Mouse (Mus musculus): ENCODE data around the gene Vapa. TPM values are rescaled to one million over a fixed set of nuclear protein-coding genes. Genes with fewer than 3 reads are reported as not detected.

The Vapa gene
- polyA plus RNA-seq, 1 experiment from 2014 or later: 298 TPM

DNA sequence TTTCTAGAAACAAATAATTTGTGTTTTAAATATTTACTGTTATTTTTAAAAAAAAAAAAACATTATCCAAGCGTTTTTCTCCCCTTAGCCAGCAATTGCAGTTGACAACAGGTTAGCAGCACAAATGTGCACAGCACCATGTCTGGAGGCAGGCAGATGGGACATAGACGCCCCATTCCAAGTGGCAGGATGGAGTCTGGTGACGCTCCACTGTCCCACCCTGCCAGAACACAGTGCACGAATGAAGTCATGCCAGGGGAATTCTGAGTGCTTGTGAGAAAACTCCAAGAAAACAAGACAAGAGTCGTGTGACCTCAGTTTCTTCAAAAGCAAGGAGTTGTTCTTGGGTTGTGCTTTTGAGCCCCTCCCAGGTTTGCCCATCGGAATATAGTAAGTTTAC lies 50.0 kb downstream of the Vapa start:
- Histone ChIP-seq H3K4me1 (ENCODE audit: control insufficient read depth, insufficient read depth, low read length) (no peaks in the 10 kb centered on the region), H3K27me3 (ENCODE audit: control insufficient read depth, insufficient read depth, low read length) (no peaks in the 10 kb centered on the region), H3K4me3 (ENCODE audit: low read depth, low read length) (no peak overlapping the region), H3K9ac (replicated peaks; ENCODE audit: low read depth, low read length) (no peak overlapping the region), H3K9me3 (ENCODE audit: control insufficient read depth, low read length) (no peaks in the 10 kb centered on the region), H3K27ac (ENCODE audit: low read depth, low read length) (no peak overlapping the region), H3K4me2 (ENCODE audit: low read depth, low read length) (no peak overlapping the region), H3K36me3 (ENCODE audit: control insufficient read depth, insufficient read depth, low read length) (no peaks in the 10 kb centered on the region)
- ATAC-seq (ENCODE audit: low read depth): no peak
- 65% methylated on average over 6 of the region's 6 CpGs for WGBS

DNA sequence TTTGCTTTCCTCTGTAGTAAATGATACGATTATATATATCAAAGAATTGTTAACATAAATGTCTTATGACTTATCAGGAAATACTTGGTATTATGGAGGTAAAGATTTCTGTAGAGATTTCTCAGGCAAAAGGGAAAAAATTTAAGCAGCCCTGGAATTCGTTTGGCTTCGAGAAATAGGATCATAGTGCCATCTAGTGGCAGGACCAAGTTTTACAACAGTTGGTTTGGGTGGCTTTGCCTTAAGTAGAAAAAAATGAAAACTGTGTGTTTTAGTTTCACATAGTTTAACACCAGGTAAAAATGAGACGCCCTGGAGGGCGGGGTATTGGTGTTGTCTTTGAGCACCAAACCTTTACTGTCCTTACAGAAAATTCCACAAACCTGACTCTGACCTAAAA lies 50.6 kb downstream of the Vapa start:
- H3K9ac ChIP-seq (replicated peaks; ENCODE audit: low read depth, low read length): no peak overlapping the region
- H3K9me3 ChIP-seq (ENCODE audit: control insufficient read depth, low read length): no peaks in the 10 kb centered on the region
- H3K4me2 ChIP-seq (ENCODE audit: low read depth, low read length): no peak overlapping the region
- no peak for ATAC-seq (ENCODE audit: low read depth)
- no peak overlapping the region for H3K27ac ChIP-seq (ENCODE audit: low read depth, low read length)
- H3K4me3 ChIP-seq (ENCODE audit: low read depth, low read length): no peak overlapping the region
- no peaks in the 10 kb centered on the region for H3K4me1 ChIP-seq (ENCODE audit: control insufficient read depth, insufficient read depth, low read length)
- H3K27me3 ChIP-seq (ENCODE audit: control insufficient read depth, insufficient read depth, low read length): no peaks in the 10 kb centered on the region
- 5% methylated on average over 5 of the region's 5 CpGs for WGBS
- no peaks in the 10 kb centered on the region for H3K36me3 ChIP-seq (ENCODE audit: control insufficient read depth, insufficient read depth, low read length)

DNA sequence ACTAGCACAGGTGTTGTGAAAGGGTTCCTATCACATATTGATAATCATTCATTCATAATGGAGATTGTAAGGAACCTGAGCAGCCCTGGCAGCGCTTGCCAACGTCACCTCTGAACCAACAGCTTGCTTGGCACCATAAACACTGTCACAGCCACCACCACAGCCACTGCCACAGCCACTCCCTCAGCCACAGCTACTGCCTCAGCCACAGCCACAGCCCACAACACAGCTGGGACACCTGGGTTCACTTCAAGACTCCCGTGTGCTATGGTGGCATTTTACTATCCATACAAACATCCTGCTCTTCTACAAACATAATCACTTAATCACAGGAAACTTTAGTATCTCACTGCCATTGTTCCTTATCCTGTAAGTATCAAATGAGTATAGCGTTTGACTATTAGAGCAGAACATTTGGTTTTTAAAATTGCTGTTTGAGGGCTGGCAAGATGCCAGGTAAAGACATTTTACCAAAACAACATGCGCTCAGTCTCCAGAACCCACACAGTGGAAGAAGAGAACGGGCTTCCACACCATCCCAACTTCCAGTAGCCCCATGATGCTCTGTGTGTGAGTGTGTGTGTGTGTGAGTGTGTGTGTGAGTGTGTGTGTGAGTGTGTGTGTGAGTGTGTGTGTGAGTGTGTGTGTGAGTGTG lies 51.9 kb downstream of the Vapa start:
- Histone ChIP-seq H3K27me3 (ENCODE audit: control insufficient read depth, insufficient read depth, low read length) (no peaks in the 10 kb centered on the region), H3K4me2 (ENCODE audit: low read depth, low read length) (no peak overlapping the region), H3K36me3 (ENCODE audit: control insufficient read depth, insufficient read depth, low read length) (no peaks in the 10 kb centered on the region), H3K27ac (ENCODE audit: low read depth, low read length) (no peak overlapping the region), H3K9me3 (ENCODE audit: control insufficient read depth, low read length) (no peaks in the 10 kb centered on the region), H3K9ac (replicated peaks; ENCODE audit: low read depth, low read length) (no peak overlapping the region), H3K4me3 (ENCODE audit: low read depth, low read length) (no peak overlapping the region), H3K4me1 (ENCODE audit: control insufficient read depth, insufficient read depth, low read length) (no peaks in the 10 kb centered on the region)
- no peak for ATAC-seq (ENCODE audit: low read depth)
- 76% methylated on average over 6 of the region's 6 CpGs for WGBS

DNA sequence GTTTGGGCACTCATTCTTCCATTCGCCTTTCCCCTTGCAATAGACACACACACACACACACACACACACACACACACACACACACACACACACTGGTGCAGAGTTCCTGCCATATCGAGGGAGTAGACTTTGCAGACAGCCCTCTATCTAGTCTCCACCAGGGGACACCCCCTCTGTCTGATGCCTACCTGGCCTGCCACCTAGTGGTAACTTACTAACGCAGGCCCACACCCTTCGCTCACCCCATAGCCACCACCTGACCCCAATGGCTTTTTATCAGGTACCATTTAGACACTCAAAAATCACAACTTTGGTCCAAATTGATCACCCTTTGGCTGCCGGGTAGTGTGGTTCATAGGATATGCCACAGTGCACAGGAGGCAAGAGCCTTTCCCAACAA lies 54.1 kb downstream of the Vapa start:
- Histone ChIP-seq H3K36me3 (ENCODE audit: control insufficient read depth, insufficient read depth, low read length) (no peaks in the 10 kb centered on the region), H3K27me3 (ENCODE audit: control insufficient read depth, insufficient read depth, low read length) (no peaks in the 10 kb centered on the region), H3K4me1 (ENCODE audit: control insufficient read depth, insufficient read depth, low read length) (no peaks in the 10 kb centered on the region), H3K4me3 (ENCODE audit: low read depth, low read length) (no peak overlapping the region), H3K9ac (replicated peaks; ENCODE audit: low read depth, low read length) (no peak overlapping the region), H3K27ac (ENCODE audit: low read depth, low read length) (no peak overlapping the region), H3K9me3 (ENCODE audit: control insufficient read depth, low read length) (no peaks in the 10 kb centered on the region), H3K4me2 (ENCODE audit: low read depth, low read length) (no peak overlapping the region)
- WGBS: 50% methylated on average over 5 of the region's 5 CpGs
- ATAC-seq (ENCODE audit: low read depth): 0 out of 2 replicates have a peak, but pooled peaks have one; percentile 35

DNA sequence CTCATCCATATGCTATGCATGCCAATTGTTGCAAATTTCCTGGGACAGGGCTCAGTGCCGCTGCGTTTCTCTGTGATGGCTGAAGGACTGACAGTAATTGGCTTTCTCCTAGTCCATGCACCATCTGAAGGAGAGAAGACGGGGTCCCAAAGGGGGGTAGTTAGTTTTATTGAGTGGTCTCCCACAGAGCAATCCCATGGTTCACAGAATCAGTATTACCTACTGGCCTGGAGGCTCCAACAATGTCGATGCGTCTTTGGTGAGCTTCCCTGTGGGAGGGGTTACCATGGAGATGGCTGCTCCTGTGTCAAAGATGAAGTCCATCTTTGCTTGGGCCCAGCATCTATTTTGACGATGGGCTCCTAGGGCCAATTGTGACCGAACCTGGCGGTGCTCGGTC lies 54.6 kb downstream of the Vapa start:
- H3K4me2 ChIP-seq (ENCODE audit: low read depth, low read length): no peak overlapping the region
- H3K9ac ChIP-seq (replicated peaks; ENCODE audit: low read depth, low read length): no peak overlapping the region
- no peak overlapping the region for H3K27ac ChIP-seq (ENCODE audit: low read depth, low read length)
- H3K36me3 ChIP-seq (ENCODE audit: control insufficient read depth, insufficient read depth, low read length): no peaks in the 10 kb centered on the region
- H3K27me3 ChIP-seq (ENCODE audit: control insufficient read depth, insufficient read depth, low read length): no peaks in the 10 kb centered on the region
- 52% methylated on average over 9 of the region's 9 CpGs for whole genome bisulfite sequencing
- H3K4me3 ChIP-seq (ENCODE audit: low read depth, low read length): no peak overlapping the region
- no peaks in the 10 kb centered on the region for H3K4me1 ChIP-seq (ENCODE audit: control insufficient read depth, insufficient read depth, low read length)
- H3K9me3 ChIP-seq (ENCODE audit: control insufficient read depth, low read length): no peaks in the 10 kb centered on the region
- ATAC-seq (ENCODE audit: low read depth): 0 out of 2 replicates have a peak, but pooled peaks have one; percentile 50

DNA sequence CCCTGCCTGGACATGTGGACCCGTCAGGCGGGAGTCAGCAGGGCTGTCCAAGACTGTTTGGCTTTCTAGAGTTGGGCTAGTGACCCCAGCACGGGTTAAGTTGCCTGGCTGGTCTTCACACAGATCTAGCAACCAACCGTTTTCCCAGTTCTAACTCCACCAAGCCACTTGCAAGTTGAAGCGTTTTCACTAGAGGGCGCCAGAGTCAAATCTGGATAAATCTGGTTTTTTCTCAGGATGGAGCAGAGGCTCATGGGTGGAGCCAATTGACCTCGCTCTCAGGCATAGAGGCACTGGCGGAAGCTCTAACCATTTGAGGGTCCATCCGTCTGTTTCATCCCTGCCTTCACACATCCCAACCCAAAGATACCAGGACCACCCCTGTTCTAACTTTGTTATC lies 55.1 kb downstream of the Vapa start:
- peak; percentile 47 for ATAC-seq (ENCODE audit: low read depth)
- WGBS: 41% methylated on average over 9 of the region's 9 CpGs

DNA sequence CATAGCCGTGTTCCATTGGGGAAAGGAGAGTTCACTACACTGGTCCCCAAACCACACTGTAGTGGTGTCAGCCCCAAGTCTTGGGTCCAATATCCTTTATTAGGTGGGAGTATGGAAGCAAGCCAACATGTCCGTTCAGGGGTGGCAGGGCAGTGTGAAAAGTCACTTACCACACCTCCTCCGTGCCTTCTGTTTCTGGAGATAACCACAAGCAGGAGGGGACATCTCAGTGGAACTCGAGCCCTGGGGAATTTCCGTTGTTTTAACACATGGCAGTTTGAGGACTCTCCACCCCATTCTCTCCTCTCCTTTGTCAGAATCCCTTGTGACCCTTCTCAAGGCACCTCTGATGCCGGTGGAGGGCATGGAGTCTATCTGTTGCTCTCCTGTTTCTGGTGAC lies 56.1 kb downstream of the Vapa start:
- Histone ChIP-seq H3K4me1 (ENCODE audit: control insufficient read depth, insufficient read depth, low read length) (no peaks in the 10 kb centered on the region), H3K4me3 (ENCODE audit: low read depth, low read length) (no peak overlapping the region), H3K4me2 (ENCODE audit: low read depth, low read length) (no peak overlapping the region), H3K9me3 (ENCODE audit: control insufficient read depth, low read length) (no peaks in the 10 kb centered on the region), H3K27ac (ENCODE audit: low read depth, low read length) (no peak overlapping the region), H3K36me3 (ENCODE audit: control insufficient read depth, insufficient read depth, low read length) (no peaks in the 10 kb centered on the region), H3K27me3 (ENCODE audit: control insufficient read depth, insufficient read depth, low read length) (no peaks in the 10 kb centered on the region), H3K9ac (replicated peaks; ENCODE audit: low read depth, low read length) (no peak overlapping the region)
- ATAC-seq (ENCODE audit: low read depth): no peak
- WGBS: 83% methylated on average over 6 of the region's 6 CpGs

More for the DNA sequence above, 55.1 kb downstream of the Vapa start:
- Histone ChIP-seq H3K9ac (replicated peaks; ENCODE audit: low read depth, low read length) (no peak overlapping the region), H3K36me3 (ENCODE audit: control insufficient read depth, insufficient read depth, low read length) (no peaks in the 10 kb centered on the region), H3K4me2 (ENCODE audit: low read depth, low read length) (no peak overlapping the region), H3K4me1 (ENCODE audit: control insufficient read depth, insufficient read depth, low read length) (no peaks in the 10 kb centered on the region), H3K9me3 (ENCODE audit: control insufficient read depth, low read length) (no peaks in the 10 kb centered on the region), H3K27me3 (ENCODE audit: control insufficient read depth, insufficient read depth, low read length) (no peaks in the 10 kb centered on the region), H3K27ac (ENCODE audit: low read depth, low read length) (no peak overlapping the region), H3K4me3 (ENCODE audit: low read depth, low read length) (no peak overlapping the region)

DNA sequence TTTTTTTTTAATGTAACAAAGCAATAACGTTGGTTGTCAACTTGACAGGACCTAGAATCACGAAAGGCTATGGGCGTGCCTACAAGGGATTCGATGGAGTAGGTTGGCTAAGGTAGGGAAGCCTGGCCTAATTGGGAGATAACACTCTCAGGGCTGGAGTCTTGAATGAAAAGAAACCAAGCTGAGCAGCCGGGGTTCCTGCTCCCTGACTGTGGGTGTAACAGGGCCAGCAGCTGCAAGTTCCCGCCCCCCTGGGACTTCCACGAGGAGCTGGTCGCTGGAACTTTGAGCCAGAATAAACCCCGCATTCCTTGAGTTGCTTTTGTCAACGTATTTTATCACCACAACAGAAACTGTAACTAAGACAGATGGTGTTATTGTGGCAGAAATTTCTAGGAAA lies 56.6 kb downstream of the Vapa start:
- no peak for ATAC-seq (ENCODE audit: low read depth)
- no peak overlapping the region for H3K9ac ChIP-seq (replicated peaks; ENCODE audit: low read depth, low read length)
- 70% methylated on average over 10 of the region's 10 CpGs for WGBS
- no peak overlapping the region for H3K27ac ChIP-seq (ENCODE audit: low read depth, low read length)
- no peaks in the 10 kb centered on the region for H3K4me1 ChIP-seq (ENCODE audit: control insufficient read depth, insufficient read depth, low read length)
- H3K36me3 ChIP-seq (ENCODE audit: control insufficient read depth, insufficient read depth, low read length): no peaks in the 10 kb centered on the region
- no peaks in the 10 kb centered on the region for H3K9me3 ChIP-seq (ENCODE audit: control insufficient read depth, low read length)
- no peak overlapping the region for H3K4me3 ChIP-seq (ENCODE audit: low read depth, low read length)
- no peaks in the 10 kb centered on the region for H3K27me3 ChIP-seq (ENCODE audit: control insufficient read depth, insufficient read depth, low read length)
- H3K4me2 ChIP-seq (ENCODE audit: low read depth, low read length): no peak overlapping the region

DNA sequence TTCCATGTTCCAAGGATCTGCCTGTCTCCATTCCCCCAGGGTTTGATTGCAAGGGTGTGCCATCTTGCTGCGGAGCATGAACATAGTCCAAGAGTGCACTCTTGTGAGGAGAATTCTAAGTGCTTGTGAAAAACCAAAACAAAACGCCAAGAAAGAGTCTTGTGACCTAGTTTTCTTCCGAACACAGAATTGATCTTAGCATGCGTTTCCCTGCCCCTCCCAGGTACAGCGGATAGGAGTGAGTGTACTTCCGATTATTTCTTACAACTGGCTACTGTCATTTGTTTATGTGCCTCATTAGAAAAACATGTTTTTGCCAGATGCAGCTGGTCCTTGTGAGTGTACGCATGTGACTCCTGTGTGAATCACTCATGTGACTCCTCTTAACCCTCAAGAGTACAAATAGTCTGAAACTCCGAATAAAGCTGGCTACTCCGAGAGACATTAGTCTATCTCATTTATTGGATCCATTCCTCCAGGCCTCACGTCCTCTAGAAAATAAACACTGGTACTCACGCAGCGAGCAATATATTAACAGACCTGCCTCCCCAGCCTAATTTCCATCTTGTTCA lies 60.8 kb downstream of the Vapa start:
- H3K27me3 ChIP-seq (ENCODE audit: control insufficient read depth, insufficient read depth, low read length): no peaks in the 10 kb centered on the region
- no peak for ATAC-seq (ENCODE audit: low read depth)
- no peak overlapping the region for H3K4me2 ChIP-seq (ENCODE audit: low read depth, low read length)
- H3K4me1 ChIP-seq (ENCODE audit: control insufficient read depth, insufficient read depth, low read length): no peaks in the 10 kb centered on the region
- no peak overlapping the region for H3K4me3 ChIP-seq (ENCODE audit: low read depth, low read length)
- WGBS: 82% methylated on average over 12 of the region's 12 CpGs
- no peak overlapping the region for H3K27ac ChIP-seq (ENCODE audit: low read depth, low read length)
- H3K9ac ChIP-seq (replicated peaks; ENCODE audit: low read depth, low read length): no peak overlapping the region
- H3K9me3 ChIP-seq (ENCODE audit: control insufficient read depth, low read length): no peaks in the 10 kb centered on the region
- no peaks in the 10 kb centered on the region for H3K36me3 ChIP-seq (ENCODE audit: control insufficient read depth, insufficient read depth, low read length)

All from neural tube, embryonic 14.5 days (tissue).